Mouse (Mus musculus): ENCODE measurements around the gene Rtca. TPM values are rescaled to one million over a fixed set of nuclear protein-coding genes. Genes with fewer than 3 reads are reported as not detected.

Rtca gene
- total RNA-seq, 2 experiments from 2014 or later = 19.9 to 22.7 TPM

- DNase-seq = peak in 1 of 2 experiments; percentile 3
Measured at GRCm38 (mm10) chr3:116476686-116477298, 31.2 kb downstream of the Rtca start.

GRCm38 (mm10) chr3:116474602-116475001, 33.4 kb downstream of the Rtca start:
- no peak for DNase-seq

DNA sequence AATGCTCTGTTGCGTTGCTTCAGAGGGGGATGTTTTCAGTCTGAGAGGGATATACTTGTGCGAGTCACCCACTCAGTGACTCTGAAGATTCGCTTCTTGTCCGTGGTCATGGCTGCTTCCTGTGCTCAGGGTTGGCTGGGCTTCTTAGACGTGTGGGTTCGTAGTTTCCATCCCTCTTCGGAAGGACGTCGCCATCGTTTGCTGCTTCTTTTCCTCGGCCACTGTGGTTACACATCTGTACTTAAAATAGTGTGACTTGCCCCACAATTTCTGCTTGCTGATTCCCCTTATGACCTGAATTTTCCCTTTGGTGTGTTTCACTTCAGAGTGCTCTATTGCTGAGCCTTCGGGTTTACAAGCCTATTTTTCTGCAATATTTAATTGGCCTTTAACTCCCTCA, 42.3 kb downstream of the Rtca start:
- DNase-seq = no peak

DNA sequence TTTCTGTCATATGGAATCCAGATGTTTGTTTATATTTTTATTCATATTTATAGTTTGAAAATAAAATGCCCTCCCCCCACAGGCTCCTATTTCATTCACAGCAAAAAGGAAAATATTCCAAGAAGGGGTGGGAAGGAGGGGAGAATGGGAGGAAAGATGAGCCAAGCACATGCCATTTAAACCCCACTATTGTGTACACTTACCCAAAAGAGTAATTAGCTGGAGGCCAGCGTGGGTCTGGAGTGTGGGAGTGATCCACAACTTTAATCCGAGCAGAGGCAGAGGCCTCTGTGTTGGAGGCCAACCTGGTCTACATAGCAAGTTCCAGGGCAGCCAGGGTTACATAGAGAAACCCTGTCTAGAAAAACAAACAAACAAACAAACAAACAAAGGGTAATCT, 43.7 kb downstream of the Rtca start:
- DNase-seq = no peak

GRCm38 (mm10) chr3:116461053-116461452, 47.0 kb downstream of the Rtca start:
- DNase-seq = no peak

DNA sequence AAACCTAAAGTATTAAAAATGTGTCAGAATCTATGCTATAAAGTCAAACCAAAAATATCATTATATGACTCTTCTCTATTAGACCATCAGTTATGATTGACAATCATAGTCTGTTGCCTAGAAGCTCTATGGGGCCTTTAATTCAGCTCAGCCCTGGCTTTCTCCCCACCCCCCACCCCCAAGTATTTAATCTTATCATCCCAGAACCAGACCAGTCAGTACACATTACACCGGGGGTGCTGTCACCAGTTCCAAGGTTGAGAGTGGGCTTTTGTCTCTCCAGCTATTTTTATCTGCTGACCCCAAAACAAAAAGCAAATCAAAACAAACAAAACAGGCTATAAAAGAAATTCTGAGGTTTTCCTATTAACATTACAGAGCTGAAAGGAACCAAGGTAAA, 53.5 kb downstream of the Rtca start:
- no peak for DNase-seq

GRCm38 (mm10) chr3:116450741-116451140, 57.3 kb downstream of the Rtca start:
- DNase-seq = no peak

- DNase-seq = no peak
Measured at GRCm38 (mm10) chr3:116444327-116444726, 63.7 kb downstream of the Rtca start.

GRCm38 (mm10) chr3:116442788-116443187, 65.2 kb downstream of the Rtca start:
- no peak for DNase-seq

DNA sequence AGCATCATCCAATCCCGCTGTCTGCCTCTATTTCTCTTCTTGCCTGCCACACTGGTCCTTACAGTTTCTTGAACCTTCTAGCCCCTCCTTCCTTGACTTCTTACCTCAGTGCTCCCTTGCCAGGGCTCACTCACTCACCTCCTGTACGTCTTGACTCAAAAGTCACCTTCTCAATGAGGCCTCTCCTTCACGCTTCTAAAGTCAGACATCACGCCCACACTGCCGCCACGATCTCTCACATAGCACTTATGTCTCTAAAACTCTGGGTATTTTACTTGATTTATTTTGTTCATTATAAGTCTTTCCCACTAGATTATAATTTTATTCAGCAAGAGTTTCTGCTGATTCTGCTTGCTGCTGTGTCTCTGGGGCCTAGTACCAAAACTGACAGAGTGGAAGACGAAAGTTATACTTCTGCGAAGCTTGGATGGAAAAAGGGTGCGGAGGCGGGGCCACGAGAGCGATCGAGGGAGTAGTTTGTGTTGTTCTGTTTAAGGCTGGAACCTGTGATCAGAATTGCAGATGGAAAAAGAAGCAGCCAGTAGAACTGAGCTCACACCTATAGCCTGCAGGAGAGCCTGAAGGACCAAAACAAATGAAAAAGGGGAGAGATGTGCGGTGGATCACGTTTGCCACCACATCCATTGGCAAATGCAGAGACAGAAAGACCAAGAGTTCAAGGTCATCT, 66.3 kb downstream of the Rtca start:
- no peak for DNase-seq

- DNase-seq = no peak
Measured at GRCm38 (mm10) chr3:116440066-116440997, 67.7 kb downstream of the Rtca start.

Other genes with a start within 250 kb of the Rtca start
- gene Cdc14a, start 84.2 kb downstream of the Rtca start, total RNA-seq (2021) = 1 to 10 TPM; 2.6 to 3.9 TPM
- gene Dbt, start 4.9 kb upstream of the Rtca start, total RNA-seq (2021) = 10 to 100 TPM; 51.0 to 54.6 TPM
- gene Lrrc39, start 54.8 kb upstream of the Rtca start, total RNA-seq (2021) = 10 to 100 TPM; 75.5 to 77.6 TPM
- gene Sass6, start 86.8 kb upstream of the Rtca start, total RNA-seq (2021) = 1 to 10 TPM; 1.6 to 2.2 TPM
- 1 to 10 TPM; 4.8 to 5.3 TPM for gene Trmt13, start 106.4 kb upstream of the Rtca start, total RNA-seq (2021)
- 10 to 100 TPM; 15.9 to 18.4 TPM for gene Mfsd14a, start 154.5 kb upstream of the Rtca start, total RNA-seq (2021)
- gene Gm43191, start 173.1 kb upstream of the Rtca start, total RNA-seq (2021) = not detected
- 10 to 100 TPM; 10.7 to 11.1 TPM for gene Slc35a3, start 204.6 kb upstream of the Rtca start, total RNA-seq (2021)